Mouse (Mus musculus) CH12.LX (cell line): ENCODE measurements around the gene Ddx58. TPM values are rescaled to one million over a fixed set of nuclear protein-coding genes. Genes with fewer than 3 reads are reported as not detected.

Experiments
- DNase-seq: peaks from one replicate; pipeline ENCODE4 v3.0.0-alpha.2; 2013; ENCODE audit errors: extremely low read depth
- H3K27ac ChIP-seq: 2 replicates; pipeline ENCODE4 v1.5.1; 2012; ENCODE audit warnings: low read depth, mild to moderate bottlenecking, control low read depth, moderate library complexity; ENCODE audit not compliant: insufficient read depth
- H3K27me3 ChIP-seq: replicated peaks from 2 replicates; pipeline ENCODE3; 2012; ENCODE audit warnings: inconsistent platforms
- H3K36me3 ChIP-seq, 2 experiments: replicated peaks in 1 of 2; 2 replicates each; pipeline versions ENCODE3 to v1.6.1; 2012; ENCODE audit warnings: inconsistent platforms in 1 of 2, low read length in 1 of 2, mild to moderate bottlenecking in 1 of 2, mixed read lengths in 1 of 2, moderate library complexity in 1 of 2; ENCODE audit not compliant: control insufficient read depth in 1 of 2, insufficient read depth in 1 of 2
- H3K4me1 ChIP-seq, 2 experiments: 2 replicates each; pipeline ENCODE4 v1.6.1; 2012; ENCODE audit warnings: inconsistent platforms in 1 of 2, moderate library complexity in 1 of 2; ENCODE audit not compliant: insufficient read depth in 2 of 2, control insufficient read depth in 1 of 2
- H3K4me2 ChIP-seq: 2 replicates; pipeline ENCODE4 v1.6.1; 2012; ENCODE audit warnings: low read depth, mild to moderate bottlenecking, control low read depth; ENCODE audit not compliant: poor library complexity, insufficient read depth, severe bottlenecking
- H3K4me3 ChIP-seq, 3 experiments: fragments of 150-350 bp in 1 of 3; sonication (generic) in 1 of 3; replicated peaks in 1 of 3; 2 replicates each; pipeline versions ENCODE3 to v1.5.1; 2011 to 2012; ENCODE audit warnings: low read depth in 2 of 3, low read length in 2 of 3, mild to moderate bottlenecking in 2 of 3, moderate library complexity in 2 of 3, control low read depth in 1 of 3, improper control_type of control experiment in 1 of 3, inconsistent platforms in 1 of 3, mixed read lengths in 1 of 3; ENCODE audit not compliant: poor library complexity in 1 of 3
- H3K79me2 ChIP-seq: replicated peaks from 2 replicates; pipeline ENCODE4 v1.6.1; 2012; ENCODE audit warnings: mild to moderate bottlenecking, moderate library complexity; ENCODE audit not compliant: control insufficient read depth, poor library complexity, insufficient read depth, severe bottlenecking; ENCODE audit errors: extremely low read depth
- H3K9ac ChIP-seq: 2 replicates; pipeline ENCODE4 v1.6.1; 2012; ENCODE audit warnings: low read depth, mild to moderate bottlenecking, control low read depth, moderate library complexity; ENCODE audit not compliant: insufficient read depth
- H3K9me3 ChIP-seq: replicated peaks from 2 replicates; pipeline ENCODE3; 2012; ENCODE audit warnings: low read length, inconsistent platforms, mixed read lengths
- CTCF ChIP-seq, 2 experiments: IDR thresholded peaks in 1 of 2; conservative IDR thresholded peaks in 1 of 2; 2 replicates each; pipeline ENCODE4 v1.5.1; 2011 to 2012; ENCODE audit warnings: low read depth in 2 of 2, low read length in 2 of 2, improper control_type of control experiment in 1 of 2, inconsistent platforms in 1 of 2, mild to moderate bottlenecking in 1 of 2, moderate library complexity in 1 of 2
- MAFK ChIP-seq: IDR thresholded peaks from 2 replicates; pipeline ENCODE4 v1.6.1; 2011; ENCODE audit warnings: low read length, improper control_type of control experiment; ENCODE audit not compliant: insufficient replicate concordance
- SMC3 ChIP-seq: IDR thresholded peaks from 2 replicates; pipeline ENCODE4 v1.6.1; 2011; ENCODE audit warnings: low read depth, low read length, improper control_type of control experiment
- TCF12 ChIP-seq: IDR thresholded peaks from 2 replicates; pipeline ENCODE4 v1.6.1; 2014; ENCODE audit warnings: low read depth, mild to moderate bottlenecking, inconsistent platforms, low read length, improper control_type of control experiment
- dilution Hi-C: fragments of 300-500 bp; cut with MboI; formaldehyde crosslinking; loops from 2 replicates; pipeline ENCODE4 v1.14.3; 2020; ENCODE audit warnings: low sequenced_read_pairs; ENCODE audit not compliant: extremely low pct_unique_long_range_greater_than_20kb, extremely low pct_ligation_motif_present
- in situ Hi-C: fragments of 300-500 bp; cut with MboI; formaldehyde crosslinking; loops from 3 replicates; pipeline ENCODE4 v1.14.3; 2019; ENCODE audit warnings: low sequenced_read_pairs, low pct_ligation_motif_present, low pct_unique_long_range_greater_than_20kb, mixed read lengths
- polyA plus RNA-seq: library from polyadenylated mRNA; unstranded; fragments of >175 nt; gene quantifications from 2 replicates; pipeline ENCODE4 v1.2.1, GENCODE M21; 2012; ENCODE audit warnings: low read depth; ENCODE audit not compliant: insufficient read length
- total RNA-seq, 2 experiments: library from RNA; depleted of rRNA; stranded (reverse); fragments of 300-350 nt in 1 of 2; fragments of >200 nt in 1 of 2; gene quantifications; 2 replicates each; pipeline ENCODE4 v1.2.3; 2012 to 2014

Ddx58 gene
- total and polyA plus RNA-seq, 3 experiments: 4.2 to 7.3 (median 6.6) TPM

- Histone ChIP-seq H3K4me1 (peaks cover 0 to 29% of the 10 kb centered on the region in 2 experiments; a peak in 2 of 4 replicates), H3K4me3 (no peak overlapping the region), H3K27ac (no peak overlapping the region), H3K27me3 (no peaks in the 10 kb centered on the region), H3K9me3 (no peaks in the 10 kb centered on the region), H3K4me2 (no peak overlapping the region), H3K9ac (no peak overlapping the region), H3K79me2 (no peaks in the 10 kb centered on the region), H3K36me3 (peaks cover 0 to 15% of the 10 kb centered on the region in 2 experiments)
- dilution Hi-C loops: no loop called here
- TF ChIP-seq SMC3: no peak
- TF ChIP-seq MAFK: no peak
- TF ChIP-seq TCF12: no peak
- TF ChIP-seq CTCF (conservative IDR thresholded peaks at IDR 0.05 in 1 of 2, IDR thresholded peaks at IDR 0.05 in 1 of 2; ENCODE audit: low read depth in 2 of 2, low read length in 2 of 2): no peak
- in situ Hi-C loops: no loop called here
- no peak for DNase-seq
Measured at GRCm38 (mm10) chr4:40154751-40155150, 84.9 kb downstream of the Ddx58 start.

Other genes starting within 250 kb of the Ddx58 start
- gene Aco1, start 96.7 kb downstream of the Ddx58 start, total RNA-seq (2012; rRNA removed): 23.2 and 25.0 TPM in 2 replicates
- 25.2 and 27.1 TPM in 2 replicates for gene Aco1, start 96.7 kb downstream of the Ddx58 start, total RNA-seq (2014; rRNA removed)
- gene Aco1, start 96.7 kb downstream of the Ddx58 start, polyA plus RNA-seq: 22.3 and 24.8 TPM in 2 replicates
- gene Smim27, start 29.8 kb upstream of the Ddx58 start, total RNA-seq (2012; rRNA removed): 6.5 and 7.8 TPM in 2 replicates
- 1.6 and 2.2 TPM in 2 replicates for gene Smim27, start 29.8 kb upstream of the Ddx58 start, total RNA-seq (2014; rRNA removed)
- 7.2 and 9.7 TPM in 2 replicates for gene Smim27, start 29.8 kb upstream of the Ddx58 start, polyA plus RNA-seq
- 23.1 and 28.7 TPM in 2 replicates for gene Topors, start 30.0 kb upstream of the Ddx58 start, total RNA-seq (2012; rRNA removed)
- gene Topors, start 30.0 kb upstream of the Ddx58 start, total RNA-seq (2014; rRNA removed): 36.1 and 39.7 TPM in 2 replicates
- 38.9 and 43.8 TPM in 2 replicates for gene Topors, start 30.0 kb upstream of the Ddx58 start, polyA plus RNA-seq
- gene Ndufb6, start 39.6 kb upstream of the Ddx58 start, total RNA-seq (2012; rRNA removed): 205 and 227 TPM in 2 replicates
- 222 and 253 TPM in 2 replicates for gene Ndufb6, start 39.6 kb upstream of the Ddx58 start, total RNA-seq (2014; rRNA removed)
- gene Ndufb6, start 39.6 kb upstream of the Ddx58 start, polyA plus RNA-seq: 144 and 159 TPM in 2 replicates
- not detected in 2 replicates for gene Tmem215, start 232.4 kb upstream of the Ddx58 start, total RNA-seq (2012; rRNA removed)
- gene Tmem215, start 232.4 kb upstream of the Ddx58 start, total RNA-seq (2014; rRNA removed): not detected in 2 replicates
- not detected in 2 replicates for gene Tmem215, start 232.4 kb upstream of the Ddx58 start, polyA plus RNA-seq